Mouse (Mus musculus) midbrain, embryonic 15.5 days (tissue): ENCODE measurements at regions not wholly inside any gene's neighbourhood (a gene's known extent, or its start where the extent isn't known, plus 50 kb on each side); places are given as distances from the start of the nearest gene placed in this dataset.

ENCODE experiments used
- ATAC-seq: fragments of 200-750 bp; cut with Nextera tagmentation; replicated peaks from 2 replicates; pipeline ENCODE4 v1.8.0; 2017; ENCODE audit warnings: moderate TSS enrichment
- H3K27ac ChIP-seq: fragments of 300-500 bp; sonication (generic); 2 replicates; pipeline ENCODE4 v1.5.1; 2015; ENCODE audit warnings: mild to moderate bottlenecking, inconsistent platforms
- H3K27me3 ChIP-seq: fragments of 300-500 bp; sonication (generic); replicated peaks from 2 replicates; pipeline ENCODE4 v1.6.1; 2015; ENCODE audit warnings: inconsistent platforms
- H3K36me3 ChIP-seq: fragments of 300-500 bp; sonication (generic); replicated peaks from 2 replicates; pipeline ENCODE4 v1.6.1; 2015; ENCODE audit warnings: inconsistent platforms
- H3K4me1 ChIP-seq: fragments of 300-500 bp; sonication (generic); 2 replicates; pipeline ENCODE4 v1.6.1; 2015; ENCODE audit warnings: inconsistent platforms
- H3K4me2 ChIP-seq: fragments of 300-500 bp; sonication (generic); 2 replicates; pipeline ENCODE4 v1.6.1; 2015; ENCODE audit warnings: inconsistent platforms, mild to moderate bottlenecking, moderate library complexity
- H3K4me3 ChIP-seq: fragments of 300-500 bp; sonication (generic); 2 replicates; pipeline ENCODE4 v1.5.1; 2015; ENCODE audit warnings: mild to moderate bottlenecking, inconsistent platforms
- H3K9ac ChIP-seq: fragments of 300-500 bp; sonication (generic); 2 replicates; pipeline ENCODE4 v1.6.1; 2015; ENCODE audit warnings: mild to moderate bottlenecking, inconsistent platforms
- H3K9me3 ChIP-seq: fragments of 300-500 bp; sonication (generic); 2 replicates; pipeline ENCODE4 v1.6.1; 2016; ENCODE audit warnings: inconsistent platforms
- WGBS: fragments of 180-500 bp; shearing (Covaris S2); methylation state at CpG from one replicate; pipeline ENCODE4 v1.1.7; 2015; ENCODE audit warnings: mixed read lengths; 5-methylcytosine and 5-hydroxymethylcytosine counted together

DNA sequence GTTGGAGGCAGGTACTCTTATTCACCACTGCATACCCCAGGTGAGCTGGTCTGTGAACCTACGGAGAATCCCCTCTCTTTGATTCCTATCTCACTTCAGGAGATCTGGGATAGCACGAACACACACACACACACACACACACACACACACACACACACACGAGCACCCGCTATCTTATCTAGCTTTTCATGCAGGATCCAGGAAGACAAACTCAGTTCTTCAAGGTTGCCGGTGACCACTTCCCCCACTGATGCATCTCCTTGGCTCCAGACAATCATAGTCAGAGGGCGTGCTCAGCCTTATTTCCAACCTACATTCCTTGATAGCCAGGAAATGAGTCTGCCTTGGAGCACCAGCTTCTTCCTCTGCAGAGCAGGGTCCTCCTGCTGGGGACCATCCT lies 387.7 kb upstream of the Runx1 start:
- no peak overlapping the region for H3K27ac ChIP-seq
- H3K36me3 ChIP-seq = no peaks in the 10 kb centered on the region
- no peaks in the 10 kb centered on the region for H3K9me3 ChIP-seq
- no peaks in the 10 kb centered on the region for H3K27me3 ChIP-seq
- no peak overlapping the region for H3K4me3 ChIP-seq
- H3K4me1 ChIP-seq = peaks cover 9% of the 10 kb centered on the region; the same call in 1 of the 2 replicates
- H3K9ac ChIP-seq = no peak overlapping the region
- 94% methylated on average over 6 of the region's 6 CpGs for WGBS
- no peak overlapping the region for H3K4me2 ChIP-seq
- ATAC-seq = no peak

- H3K4me2 ChIP-seq = no peak overlapping the region
- H3K9ac ChIP-seq = no peak overlapping the region
- no peaks in the 10 kb centered on the region for H3K27me3 ChIP-seq
- no peaks in the 10 kb centered on the region for H3K36me3 ChIP-seq
- 89% methylated on average over 3 of the region's 3 CpGs for WGBS
- no peaks in the 10 kb centered on the region for H3K9me3 ChIP-seq
- no peak overlapping the region for H3K27ac ChIP-seq
- H3K4me3 ChIP-seq = no peak overlapping the region
- H3K4me1 ChIP-seq = no peaks in the 10 kb centered on the region
- ATAC-seq = no peak
Measured at GRCm38 (mm10) chr16:93207675-93208074, 381.7 kb upstream of the Runx1 start.

- no peak for ATAC-seq
- H3K36me3 ChIP-seq = no peaks in the 10 kb centered on the region
- no peaks in the 10 kb centered on the region for H3K27me3 ChIP-seq
- H3K27ac ChIP-seq = no peak overlapping the region
- H3K4me1 ChIP-seq = no peaks in the 10 kb centered on the region
- H3K9ac ChIP-seq = no peak overlapping the region
- 95% methylated on average over 5 of the region's 5 CpGs for WGBS
- no peak overlapping the region for H3K4me3 ChIP-seq
- no peaks in the 10 kb centered on the region for H3K9me3 ChIP-seq
- no peak overlapping the region for H3K4me2 ChIP-seq
Measured at GRCm38 (mm10) chr16:93207217-93207616, 381.3 kb upstream of the Runx1 start.

DNA sequence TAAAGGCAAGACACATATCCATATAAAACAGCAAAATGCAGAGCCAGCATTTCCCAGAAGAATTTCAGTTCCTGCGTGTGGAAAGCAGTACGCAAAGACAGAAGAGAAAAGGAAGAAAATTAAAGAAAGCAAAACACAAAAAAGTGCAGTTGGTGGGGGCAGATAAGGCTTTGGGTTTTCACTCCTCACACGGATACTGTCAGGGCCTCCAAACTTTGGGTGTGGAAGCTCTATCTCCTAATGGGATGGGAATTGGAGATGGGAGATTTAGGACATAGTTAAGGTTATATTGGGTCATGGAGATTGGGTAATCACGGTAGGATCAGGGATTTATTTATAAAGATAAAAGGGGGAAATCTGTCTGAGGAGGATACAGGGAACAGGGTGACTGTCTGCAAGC lies 380.4 kb upstream of the Runx1 start:
- Histone ChIP-seq H3K4me3 (no peak overlapping the region), H3K36me3 (no peaks in the 10 kb centered on the region), H3K4me2 (no peak overlapping the region), H3K27me3 (no peaks in the 10 kb centered on the region), H3K4me1 (no peaks in the 10 kb centered on the region), H3K27ac (no peak overlapping the region), H3K9ac (no peak overlapping the region), H3K9me3 (no peaks in the 10 kb centered on the region)
- ATAC-seq = no peak
- WGBS = 84% methylated on average over 4 of the region's 4 CpGs

GRCm38 (mm10) chr16:93204601-93205000 lies 378.7 kb upstream of the Runx1 start:
- ATAC-seq = no peak
- 86% methylated on average over 4 of the region's 4 CpGs for WGBS
- Histone ChIP-seq H3K4me3 (no peak overlapping the region), H3K4me1 (no peaks in the 10 kb centered on the region), H3K27me3 (no peaks in the 10 kb centered on the region), H3K9ac (no peak overlapping the region), H3K36me3 (no peaks in the 10 kb centered on the region), H3K4me2 (no peak overlapping the region), H3K27ac (no peak overlapping the region), H3K9me3 (no peaks in the 10 kb centered on the region)

GRCm38 (mm10) chr16:93202591-93202990 lies 376.6 kb upstream of the Runx1 start:
- Histone ChIP-seq H3K27ac (no peak overlapping the region), H3K27me3 (no peaks in the 10 kb centered on the region), H3K9ac (no peak overlapping the region), H3K4me2 (no peak overlapping the region), H3K36me3 (no peaks in the 10 kb centered on the region), H3K9me3 (no peaks in the 10 kb centered on the region), H3K4me1 (no peaks in the 10 kb centered on the region), H3K4me3 (no peak overlapping the region)
- no peak for ATAC-seq

DNA sequence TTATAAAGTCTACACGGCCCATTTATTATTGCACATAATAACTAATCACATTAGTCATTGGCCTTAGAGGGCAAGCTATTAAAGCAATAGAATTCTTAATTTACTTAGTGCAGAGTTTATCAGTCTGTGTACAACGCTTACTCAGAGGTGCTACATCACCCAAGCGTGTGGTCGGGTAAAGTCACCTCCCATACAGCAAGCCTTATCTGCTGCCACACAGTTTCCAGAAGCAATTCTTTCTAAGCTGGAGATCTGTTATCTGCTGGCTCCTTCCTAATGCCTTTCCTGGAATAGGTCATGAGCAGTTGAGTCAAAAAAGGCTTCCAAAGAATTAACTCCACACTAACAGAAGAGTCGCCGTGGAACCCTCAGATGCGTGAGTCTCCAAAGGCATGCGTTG lies 371.4 kb upstream of the Runx1 start:
- Histone ChIP-seq H3K27me3 (no peaks in the 10 kb centered on the region), H3K4me1 (no peaks in the 10 kb centered on the region), H3K9me3 (no peaks in the 10 kb centered on the region), H3K36me3 (no peaks in the 10 kb centered on the region), H3K4me3 (no peak overlapping the region), H3K9ac (no peak overlapping the region), H3K4me2 (no peak overlapping the region), H3K27ac (no peak overlapping the region)
- no peak for ATAC-seq
- WGBS = 90% methylated on average over 8 of the region's 8 CpGs

DNA sequence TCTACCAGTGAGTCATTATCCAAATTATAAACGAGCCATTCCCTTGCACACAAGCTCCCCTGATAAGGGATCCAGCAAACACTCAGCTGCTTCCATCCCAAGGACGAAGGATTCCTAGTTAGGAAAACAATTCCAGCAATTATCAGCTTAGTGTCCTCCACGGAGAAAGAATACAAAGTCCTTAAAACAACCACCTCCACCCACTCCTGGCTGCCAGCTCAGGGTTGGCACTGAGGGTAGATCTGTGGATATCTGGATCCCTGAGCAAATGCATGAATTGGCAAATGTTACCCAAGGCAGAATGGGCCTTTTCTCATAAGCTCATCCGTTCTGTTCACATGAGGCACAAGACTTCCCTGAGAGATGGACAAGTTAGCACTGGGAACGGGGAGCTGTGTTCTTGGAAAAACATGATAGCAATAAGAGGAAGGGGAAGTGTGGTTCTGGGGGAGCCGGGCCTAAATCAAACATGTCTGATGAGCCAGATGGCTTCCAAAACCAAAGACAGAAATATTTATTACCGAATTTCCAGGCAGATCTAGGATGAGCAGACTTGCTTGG lies 368.1 kb upstream of the Runx1 start:
- no peak for ATAC-seq
- Histone ChIP-seq H3K36me3 (no peaks in the 10 kb centered on the region), H3K27ac (no peak overlapping the region), H3K4me2 (no peak overlapping the region), H3K9me3 (no peaks in the 10 kb centered on the region), H3K27me3 (no peaks in the 10 kb centered on the region), H3K9ac (no peak overlapping the region), H3K4me3 (no peak overlapping the region), H3K4me1 (no peaks in the 10 kb centered on the region)
- 80% methylated on average over 7 of the region's 7 CpGs for WGBS

- H3K4me3 ChIP-seq = no peak overlapping the region
- H3K27ac ChIP-seq = no peak overlapping the region
- 95% methylated on average over 6 of the region's 6 CpGs for WGBS
- no peaks in the 10 kb centered on the region for H3K36me3 ChIP-seq
- H3K4me1 ChIP-seq = no peaks in the 10 kb centered on the region
- H3K4me2 ChIP-seq = no peak overlapping the region
- no peaks in the 10 kb centered on the region for H3K27me3 ChIP-seq
- no peak overlapping the region for H3K9ac ChIP-seq
- H3K9me3 ChIP-seq = no peaks in the 10 kb centered on the region
- no peak for ATAC-seq
Measured at GRCm38 (mm10) chr16:93193263-93193662, 367.3 kb upstream of the Runx1 start.

DNA sequence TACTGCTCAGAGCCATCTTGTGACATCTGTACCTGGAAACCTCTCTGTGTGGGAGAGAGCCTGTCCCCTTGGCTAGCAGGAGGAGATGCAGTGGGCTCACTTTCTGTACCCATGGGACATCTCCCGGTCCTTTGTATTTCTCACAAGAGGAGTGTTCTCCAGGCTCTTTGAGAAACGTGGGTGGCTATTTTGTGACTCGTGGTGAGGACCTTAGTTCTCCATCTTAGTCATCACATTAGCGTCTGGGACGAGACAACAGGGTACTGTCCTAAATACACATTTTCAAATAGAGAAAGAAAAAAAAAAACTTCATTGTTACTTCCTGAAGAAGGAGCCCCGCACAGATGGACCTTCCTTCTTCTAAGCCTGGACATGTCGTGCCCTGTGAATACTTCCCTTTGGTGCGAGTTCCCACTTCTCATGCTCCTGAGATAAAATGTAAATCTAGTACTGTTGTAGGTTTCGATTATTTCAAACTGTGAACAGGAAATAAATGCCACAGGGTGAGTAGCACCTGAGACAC lies 366.8 kb upstream of the Runx1 start:
- no peak for ATAC-seq
- no peaks in the 10 kb centered on the region for H3K9me3 ChIP-seq
- no peaks in the 10 kb centered on the region for H3K27me3 ChIP-seq
- H3K4me2 ChIP-seq = no peak overlapping the region
- no peak overlapping the region for H3K27ac ChIP-seq
- no peak overlapping the region for H3K4me3 ChIP-seq
- 87% methylated on average over 9 of the region's 9 CpGs for WGBS
- no peaks in the 10 kb centered on the region for H3K36me3 ChIP-seq
- H3K9ac ChIP-seq = no peak overlapping the region
- no peaks in the 10 kb centered on the region for H3K4me1 ChIP-seq

DNA sequence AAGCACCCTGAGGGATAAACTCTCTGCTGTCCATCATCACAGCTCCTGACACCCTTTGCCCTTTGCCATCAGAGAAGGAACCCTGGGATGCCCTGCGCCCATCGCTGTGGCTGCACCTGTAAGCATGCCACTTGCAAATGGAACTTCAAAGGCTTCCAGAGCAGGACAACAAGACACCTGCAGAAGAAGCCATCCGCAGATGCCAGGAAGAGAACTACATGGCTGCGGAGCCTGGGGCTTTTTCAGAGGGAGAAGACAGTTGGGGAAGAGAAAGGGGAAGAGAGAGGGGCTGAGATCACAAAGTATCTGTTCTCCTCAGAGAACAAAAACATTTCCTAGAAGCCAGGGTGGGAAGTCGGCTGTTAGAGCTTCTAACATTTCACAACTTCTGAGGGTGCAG lies 365.2 kb upstream of the Runx1 start:
- 86% methylated on average over 5 of the region's 5 CpGs for WGBS
- H3K4me3 ChIP-seq = no peak overlapping the region
- no peak overlapping the region for H3K27ac ChIP-seq
- no peaks in the 10 kb centered on the region for H3K27me3 ChIP-seq
- H3K36me3 ChIP-seq = no peaks in the 10 kb centered on the region
- no peak overlapping the region for H3K9ac ChIP-seq
- ATAC-seq = no peak
- H3K4me1 ChIP-seq = no peaks in the 10 kb centered on the region
- no peak overlapping the region for H3K4me2 ChIP-seq
- H3K9me3 ChIP-seq = no peaks in the 10 kb centered on the region

GRCm38 (mm10) chr16:93190301-93190700 lies 364.4 kb upstream of the Runx1 start:
- 67% methylated on average over 3 of the region's 3 CpGs for WGBS

GRCm38 (mm10) chr16:93189875-93190274 lies 363.9 kb upstream of the Runx1 start:
- H3K4me2 ChIP-seq = no peak overlapping the region
- H3K27ac ChIP-seq = no peak overlapping the region
- WGBS = 76% methylated on average over 3 of the region's 3 CpGs
- H3K9me3 ChIP-seq = no peaks in the 10 kb centered on the region
- ATAC-seq = no peak
- no peaks in the 10 kb centered on the region for H3K27me3 ChIP-seq
- H3K4me3 ChIP-seq = no peak overlapping the region
- no peaks in the 10 kb centered on the region for H3K36me3 ChIP-seq
- no peaks in the 10 kb centered on the region for H3K4me1 ChIP-seq
- no peak overlapping the region for H3K9ac ChIP-seq

More at GRCm38 (mm10) chr16:93190301-93190700, 364.4 kb upstream of the Runx1 start:
- H3K27me3 ChIP-seq = no peaks in the 10 kb centered on the region
- no peaks in the 10 kb centered on the region for H3K9me3 ChIP-seq
- H3K27ac ChIP-seq = no peak overlapping the region
- H3K4me3 ChIP-seq = no peak overlapping the region
- no peaks in the 10 kb centered on the region for H3K36me3 ChIP-seq
- H3K9ac ChIP-seq = no peak overlapping the region
- H3K4me2 ChIP-seq = no peak overlapping the region
- no peaks in the 10 kb centered on the region for H3K4me1 ChIP-seq
- no peak for ATAC-seq
